Mouse (Mus musculus): ENCODE measurements at regions not wholly inside any gene's neighbourhood (a gene's known extent, or its start where the extent isn't known, plus 50 kb on each side); places are given as distances from the start of the nearest gene placed in this dataset.

DNA sequence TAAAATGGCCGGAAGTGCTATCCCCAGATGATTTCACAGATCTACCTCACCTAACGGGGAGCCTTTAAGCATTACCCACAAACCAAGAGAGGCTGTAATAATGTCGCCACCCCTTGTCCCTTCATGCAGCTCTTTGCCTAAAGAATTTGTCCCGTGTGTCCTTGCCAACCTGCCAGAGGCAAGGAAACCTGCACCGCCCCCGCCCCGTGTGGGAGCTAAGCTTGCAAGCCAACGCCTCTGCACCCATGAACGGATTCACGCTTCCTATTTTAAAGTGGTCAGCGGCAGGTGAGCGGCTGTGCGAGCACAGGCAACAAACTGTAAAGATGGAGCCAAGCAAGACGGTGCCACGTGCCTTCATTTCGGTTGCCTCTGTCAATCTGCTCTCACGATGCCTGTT, 63.1 kb downstream of the Gm11011 start:
- no peak overlapping the region for H3K9ac ChIP-seq
- no peak overlapping the region for H3K4me3 ChIP-seq
- H3K4me2 ChIP-seq = no peak overlapping the region
- H3K4me1 ChIP-seq = no peaks in the 10 kb centered on the region
- H3K27ac ChIP-seq = no peak overlapping the region
- ATAC-seq = no peak
- no peaks in the 10 kb centered on the region for H3K36me3 ChIP-seq
- 81% methylated on average over 17 of the region's 17 CpGs for WGBS (ENCODE audit: insufficient replicate concordance)
- no peaks in the 10 kb centered on the region for H3K27me3 ChIP-seq (replicated peaks)
- H3K9me3 ChIP-seq (replicated peaks) = no peaks in the 10 kb centered on the region

DNA sequence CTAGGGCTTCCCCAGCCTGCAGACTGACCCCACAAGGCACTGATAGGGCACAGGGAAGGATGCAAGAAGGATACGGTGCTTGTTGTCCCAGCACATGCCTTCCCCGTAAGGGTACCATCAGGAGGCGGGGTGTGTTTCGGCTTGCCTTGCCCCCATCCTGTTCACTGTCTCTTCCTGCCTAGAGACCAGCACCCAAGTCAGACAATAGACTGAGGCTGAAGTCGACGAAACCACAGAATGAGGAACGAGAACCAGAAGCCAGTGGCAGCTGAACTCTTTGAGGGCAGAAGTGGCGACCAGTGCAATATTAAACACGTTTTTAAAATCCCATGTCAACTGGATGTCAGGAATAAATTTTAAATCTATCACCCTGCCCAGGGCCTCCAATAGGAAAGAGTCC, 67.6 kb downstream of the Gm11011 start:
- no peak overlapping the region for H3K4me2 ChIP-seq
- 20% methylated on average over 9 of the region's 9 CpGs for WGBS (ENCODE audit: insufficient replicate concordance)
- no peak overlapping the region for H3K4me3 ChIP-seq
- no peak for ATAC-seq
- H3K4me1 ChIP-seq = no peaks in the 10 kb centered on the region
- no peaks in the 10 kb centered on the region for H3K27me3 ChIP-seq (replicated peaks)
- H3K9me3 ChIP-seq (replicated peaks) = no peaks in the 10 kb centered on the region
- H3K9ac ChIP-seq = no peak overlapping the region
- H3K36me3 ChIP-seq = no peaks in the 10 kb centered on the region
- no peak overlapping the region for H3K27ac ChIP-seq

DNA sequence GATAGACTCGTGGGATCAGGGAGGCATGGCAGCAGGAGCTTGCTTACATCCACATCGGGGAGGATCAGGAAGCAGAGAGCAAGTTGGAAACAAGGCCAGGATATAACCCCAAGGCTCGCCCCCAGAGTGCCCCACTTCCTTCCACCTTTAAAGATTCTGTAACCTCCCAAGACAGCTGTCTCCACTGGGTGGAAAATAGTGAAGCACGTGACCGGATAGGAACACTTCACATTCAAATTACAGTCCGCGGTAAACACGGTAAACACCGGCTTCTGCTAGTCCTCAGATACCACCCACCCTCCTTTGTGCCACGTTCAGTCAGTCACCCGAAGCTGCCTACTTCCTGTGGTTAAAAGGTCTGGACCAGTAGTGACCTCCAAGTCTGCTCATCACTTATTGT, 72.2 kb downstream of the Gm11011 start:
- 42% methylated on average over 11 of the region's 11 CpGs for WGBS (ENCODE audit: insufficient replicate concordance)
- H3K9me3 ChIP-seq (replicated peaks) = 0 out of 2 replicates have a peak, but pooled peaks cover 5% of the 10 kb centered on the region
- no peaks in the 10 kb centered on the region for H3K4me1 ChIP-seq
- no peak for ATAC-seq
- no peak overlapping the region for H3K4me2 ChIP-seq
- no peaks in the 10 kb centered on the region for H3K27me3 ChIP-seq (replicated peaks)
- H3K27ac ChIP-seq = no peak overlapping the region
- H3K4me3 ChIP-seq = no peak overlapping the region
- H3K9ac ChIP-seq = no peak overlapping the region
- no peaks in the 10 kb centered on the region for H3K36me3 ChIP-seq

DNA sequence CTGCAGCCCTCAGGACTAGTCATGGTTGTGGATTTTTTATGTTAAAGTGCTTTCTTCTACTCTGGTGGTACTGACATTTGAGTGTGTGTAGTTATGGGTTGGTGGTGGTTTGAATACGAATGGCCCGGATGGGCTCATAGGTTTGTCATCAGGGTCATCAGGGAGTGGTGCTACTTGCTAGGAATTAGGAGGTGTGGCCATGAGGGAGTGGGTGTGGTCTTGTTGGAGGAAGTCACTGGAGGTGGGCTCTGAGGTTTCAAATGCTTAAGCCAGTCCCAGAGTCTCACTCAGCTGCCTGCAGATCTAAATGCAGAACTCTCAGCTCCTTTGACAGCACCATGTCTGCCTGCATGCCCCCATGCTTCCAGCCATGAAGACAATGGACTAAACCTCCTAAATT, 76.8 kb downstream of the Gm11011 start:
- Histone ChIP-seq H3K4me2 (no peak overlapping the region), H3K27me3 (replicated peaks) (no peaks in the 10 kb centered on the region), H3K9ac (no peak overlapping the region), H3K4me1 (no peaks in the 10 kb centered on the region), H3K36me3 (no peaks in the 10 kb centered on the region), H3K4me3 (no peak overlapping the region), H3K9me3 (replicated peaks) (0 out of 2 replicates have a peak, but pooled peaks cover 5% of the 10 kb centered on the region), H3K27ac (no peak overlapping the region)
- ATAC-seq = no peak
- 81% methylated on average over 2 of the region's 2 CpGs for WGBS (ENCODE audit: insufficient replicate concordance)

DNA sequence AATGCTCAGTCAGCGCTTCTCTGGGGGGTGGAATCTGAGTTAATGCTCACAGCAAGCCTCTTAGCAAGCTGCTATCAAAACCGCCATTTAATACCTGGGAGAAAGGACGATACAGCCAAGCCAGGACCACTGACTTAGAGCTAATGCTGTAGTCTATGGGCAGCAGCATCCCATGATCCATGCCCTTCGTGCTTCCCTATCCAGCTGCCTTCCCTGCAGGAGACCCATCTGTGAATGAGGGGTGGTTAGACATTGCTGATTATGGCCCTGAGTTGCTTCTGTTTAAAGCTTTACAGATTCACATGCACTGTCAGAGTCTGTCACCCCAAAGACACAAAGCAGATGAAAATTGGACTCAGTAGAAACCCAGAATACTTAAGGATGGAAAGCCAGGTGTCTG, 78.1 kb downstream of the Gm11011 start:
- Histone ChIP-seq H3K9ac (no peak overlapping the region), H3K27me3 (replicated peaks) (no peaks in the 10 kb centered on the region), H3K4me1 (no peaks in the 10 kb centered on the region), H3K27ac (no peak overlapping the region), H3K4me2 (no peak overlapping the region), H3K4me3 (no peak overlapping the region), H3K36me3 (no peaks in the 10 kb centered on the region), H3K9me3 (replicated peaks) (0 out of 2 replicates have a peak, but pooled peaks cover 5% of the 10 kb centered on the region)
- no peak for ATAC-seq
- WGBS (ENCODE audit: insufficient replicate concordance) = 59% methylated on average over 4 of the region's 4 CpGs

DNA sequence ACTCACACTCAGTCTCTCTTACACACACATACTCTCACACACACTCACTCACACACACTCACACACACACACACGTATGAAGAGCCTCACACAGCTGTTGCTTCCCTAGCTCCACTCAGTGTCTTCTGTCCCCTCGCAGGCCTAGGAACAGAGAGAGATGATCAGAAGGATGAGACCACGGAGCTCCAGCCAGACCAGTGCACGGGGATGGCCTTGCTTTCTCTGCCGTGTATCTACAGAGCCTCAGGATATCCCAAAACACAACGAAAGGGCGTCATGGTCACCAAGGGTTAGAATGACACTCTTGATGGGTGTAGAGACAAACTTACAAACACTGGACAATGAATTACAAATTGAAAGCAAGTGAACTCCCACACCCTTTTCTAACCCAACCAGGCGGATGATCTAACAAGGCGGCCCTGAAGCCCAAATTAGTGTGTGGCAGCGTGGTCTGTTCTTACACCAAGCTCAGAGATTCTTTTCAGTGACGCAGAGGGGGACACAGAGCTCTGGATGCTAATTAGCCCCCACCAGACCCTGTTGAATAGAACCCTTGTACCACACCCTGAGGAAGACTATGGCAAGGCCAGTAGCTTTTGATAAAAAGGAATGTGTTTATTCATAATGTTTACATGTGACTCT, 83.0 kb downstream of the Gm11011 start:
- Histone ChIP-seq H3K4me3 (no peak overlapping the region), H3K27ac (no peak overlapping the region), H3K27me3 (replicated peaks) (no peaks in the 10 kb centered on the region), H3K4me2 (no peak overlapping the region), H3K4me1 (no peaks in the 10 kb centered on the region), H3K9me3 (replicated peaks) (no peaks in the 10 kb centered on the region), H3K9ac (no peak overlapping the region), H3K36me3 (no peaks in the 10 kb centered on the region)
- no peak for ATAC-seq
- 79% methylated on average over 11 of the region's 11 CpGs for WGBS (ENCODE audit: insufficient replicate concordance)

DNA sequence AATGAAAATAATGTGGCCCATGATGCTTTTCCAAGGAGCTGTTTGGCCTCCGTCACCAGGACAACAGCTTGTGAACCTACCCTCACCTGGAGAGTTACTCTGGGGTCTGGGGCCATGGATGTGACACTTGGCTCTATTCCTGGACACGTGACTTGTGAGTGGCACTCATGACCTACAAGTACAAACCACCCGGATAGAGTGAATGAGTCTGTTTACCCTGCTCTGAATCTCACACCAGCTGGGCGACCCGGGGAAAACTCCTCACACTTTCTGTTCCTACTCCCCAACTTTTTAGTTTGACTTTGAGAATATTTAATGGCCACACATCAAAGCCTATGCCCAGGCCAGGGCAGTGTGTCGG, 84.0 kb downstream of the Gm11011 start:
- WGBS (ENCODE audit: insufficient replicate concordance) = 69% methylated on average over 6 of the region's 6 CpGs
- no peak for ATAC-seq
- H3K27me3 ChIP-seq (replicated peaks) = no peaks in the 10 kb centered on the region
- H3K27ac ChIP-seq = no peak overlapping the region
- H3K9ac ChIP-seq = no peak overlapping the region
- H3K4me3 ChIP-seq = no peak overlapping the region
- no peaks in the 10 kb centered on the region for H3K9me3 ChIP-seq (replicated peaks)
- H3K4me1 ChIP-seq = no peaks in the 10 kb centered on the region
- H3K4me2 ChIP-seq = no peak overlapping the region
- no peaks in the 10 kb centered on the region for H3K36me3 ChIP-seq

DNA sequence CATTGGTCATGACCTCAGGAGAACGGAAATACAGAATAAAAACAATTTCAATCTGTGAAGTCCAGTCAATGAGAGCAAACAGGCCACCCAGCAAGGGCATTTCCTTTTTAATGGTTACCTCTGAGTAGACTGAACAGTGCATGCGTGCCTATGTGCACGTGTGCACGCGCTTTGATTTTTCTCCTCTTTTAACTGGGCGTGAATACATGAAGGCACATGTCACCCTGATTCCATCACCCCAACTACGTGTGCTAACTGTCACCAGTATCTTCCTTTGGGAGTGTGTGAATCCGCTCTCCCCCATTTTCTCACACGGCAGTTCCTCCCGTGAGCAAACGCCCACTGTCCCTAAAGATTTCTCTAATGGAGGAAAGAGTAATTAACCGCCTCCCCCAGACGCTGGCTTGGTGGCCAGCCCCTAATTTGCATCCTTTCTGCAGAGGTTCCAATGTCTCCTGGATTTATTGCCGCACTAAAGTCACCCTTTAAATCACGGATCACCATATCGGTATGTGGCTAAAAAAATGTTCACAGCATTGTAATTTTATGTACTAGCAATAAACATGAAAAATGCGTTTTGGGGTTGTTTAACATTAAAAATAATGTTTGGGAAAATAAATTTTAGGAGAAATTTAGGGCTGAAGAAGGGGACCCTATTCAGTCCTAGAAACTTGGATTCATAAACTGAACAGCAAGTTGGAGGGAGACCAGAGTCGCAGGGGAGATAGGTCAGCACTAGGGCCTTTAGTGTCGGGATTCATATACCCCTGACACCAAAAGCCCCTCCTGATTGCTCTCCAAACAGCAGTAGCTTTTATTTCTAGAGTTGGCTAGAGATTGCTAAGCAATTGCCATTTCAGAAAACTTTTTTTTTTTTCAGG, 84.6 kb downstream of the Gm11011 start:
- Histone ChIP-seq H3K9me3 (replicated peaks) (no peaks in the 10 kb centered on the region), H3K9ac (no peak overlapping the region), H3K36me3 (no peaks in the 10 kb centered on the region), H3K4me3 (no peak overlapping the region), H3K27me3 (replicated peaks) (no peaks in the 10 kb centered on the region), H3K4me2 (no peak overlapping the region), H3K4me1 (no peaks in the 10 kb centered on the region), H3K27ac (no peak overlapping the region)
- ATAC-seq = no peak
- 72% methylated on average over 19 of the region's 19 CpGs for WGBS (ENCODE audit: insufficient replicate concordance)

DNA sequence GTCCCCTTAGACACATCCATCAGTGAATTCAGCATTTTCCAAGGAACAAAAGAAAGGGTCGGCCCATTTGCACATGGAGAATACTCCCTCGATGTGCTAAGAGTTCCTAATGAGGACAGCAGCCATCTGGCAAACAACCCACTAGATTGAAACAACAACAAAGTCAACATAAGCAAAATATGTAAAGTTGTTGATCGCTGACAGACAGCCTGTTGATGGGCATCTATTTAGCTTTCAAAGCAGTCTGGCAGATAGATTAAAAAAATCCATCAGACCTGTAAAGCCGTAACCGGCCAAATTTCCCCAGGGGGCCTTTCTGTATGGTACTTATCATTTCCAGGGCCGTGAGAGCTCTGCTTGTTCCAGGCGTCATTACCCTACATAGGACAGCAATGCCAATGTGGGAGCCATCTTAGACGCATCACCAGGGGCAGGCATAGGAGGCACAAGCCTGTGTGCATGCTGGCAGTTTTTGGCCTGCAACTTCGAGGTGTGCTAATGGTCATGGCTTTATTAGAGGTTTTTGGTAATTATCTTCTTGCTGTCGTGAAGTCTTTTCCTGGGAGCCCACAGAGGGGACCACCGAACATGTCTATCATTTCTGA, 85.7 kb downstream of the Gm11011 start:
- H3K27ac ChIP-seq = no peak overlapping the region
- WGBS (ENCODE audit: insufficient replicate concordance) = 71% methylated on average over 11 of the region's 11 CpGs
- ATAC-seq = no peak

DNA sequence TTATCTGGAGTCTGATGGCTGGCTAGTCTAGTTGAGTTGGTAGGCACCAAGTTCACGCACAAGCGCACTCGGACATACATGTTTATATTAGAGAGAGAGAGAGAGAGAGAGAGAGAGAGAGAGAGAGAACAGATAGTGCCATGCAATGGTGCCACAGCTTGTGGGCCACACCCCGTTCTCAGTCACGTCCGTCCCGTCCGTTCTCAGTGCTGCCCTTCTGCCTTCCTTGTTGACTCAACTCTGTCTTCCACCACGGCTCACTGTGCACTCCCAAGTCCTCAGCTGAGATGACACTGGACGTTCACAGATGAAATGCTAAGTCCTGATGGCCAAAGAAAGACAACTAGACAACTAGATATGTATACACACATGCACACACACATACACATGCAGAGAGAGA, 92.2 kb downstream of the Gm11011 start:
- Histone ChIP-seq H3K27ac (no peak overlapping the region), H3K36me3 (no peaks in the 10 kb centered on the region), H3K27me3 (replicated peaks) (no peaks in the 10 kb centered on the region), H3K4me3 (no peak overlapping the region), H3K9ac (no peak overlapping the region), H3K4me1 (0 out of 2 replicates have a peak, but pooled peaks cover 4% of the 10 kb centered on the region), H3K9me3 (replicated peaks) (no peaks in the 10 kb centered on the region), H3K4me2 (no peak overlapping the region)
- 71% methylated on average over 10 of the region's 10 CpGs for WGBS (ENCODE audit: insufficient replicate concordance)
- no peak for ATAC-seq

More for the DNA sequence above, 85.7 kb downstream of the Gm11011 start:
- no peak overlapping the region for H3K4me2 ChIP-seq
- H3K4me3 ChIP-seq = no peak overlapping the region
- H3K9me3 ChIP-seq (replicated peaks) = no peaks in the 10 kb centered on the region
- H3K4me1 ChIP-seq = no peaks in the 10 kb centered on the region
- H3K27me3 ChIP-seq (replicated peaks) = no peaks in the 10 kb centered on the region
- no peaks in the 10 kb centered on the region for H3K36me3 ChIP-seq
- H3K9ac ChIP-seq = no peak overlapping the region

DNA sequence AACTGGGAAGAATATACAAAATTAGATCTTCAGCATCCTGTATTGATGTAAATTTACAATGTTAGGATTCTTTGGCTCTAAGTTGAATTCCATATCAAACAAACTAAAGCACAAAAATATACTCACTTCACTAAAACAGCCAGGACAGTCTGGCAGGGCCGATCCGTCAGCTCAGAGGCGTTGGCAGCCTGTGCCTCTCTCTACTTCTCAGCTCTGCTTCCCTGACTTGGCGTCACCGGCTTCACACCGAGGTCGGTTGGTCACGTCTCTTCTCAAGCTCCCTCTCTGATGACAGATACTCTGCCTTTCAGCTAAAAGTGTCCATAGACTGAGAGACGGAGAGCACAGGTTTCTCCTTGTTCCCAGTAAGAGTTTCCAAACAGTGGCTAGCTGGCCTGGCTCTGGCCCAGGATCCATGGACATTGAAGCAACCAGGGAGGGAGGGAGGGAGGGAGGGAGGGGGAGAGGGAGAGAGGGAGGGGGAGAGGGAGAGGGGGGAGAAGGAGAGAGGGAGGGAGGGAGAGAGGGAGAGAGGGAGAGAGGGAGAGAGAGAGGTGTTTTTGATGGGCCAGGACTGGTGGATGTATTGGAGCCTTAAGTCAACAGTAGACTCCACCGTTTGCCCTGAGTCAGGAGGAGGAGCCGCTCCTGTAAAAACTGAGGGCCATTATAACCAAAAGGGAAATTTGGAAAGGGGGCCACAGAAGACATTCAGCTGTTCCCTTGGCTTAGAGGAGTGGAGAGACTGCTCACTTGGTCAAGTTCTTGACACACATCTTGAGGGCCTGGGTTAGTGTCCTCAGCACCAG, 92.8 kb downstream of the Gm11011 start:
- no peak overlapping the region for H3K9ac ChIP-seq
- no peak overlapping the region for H3K4me2 ChIP-seq
- 0 out of 2 replicates have a peak, but pooled peaks cover 4% of the 10 kb centered on the region for H3K4me1 ChIP-seq
- ATAC-seq = no peak
- H3K27me3 ChIP-seq (replicated peaks) = no peaks in the 10 kb centered on the region
- H3K9me3 ChIP-seq (replicated peaks) = no peaks in the 10 kb centered on the region
- 70% methylated on average over 11 of the region's 11 CpGs for WGBS (ENCODE audit: insufficient replicate concordance)
- H3K4me3 ChIP-seq = no peak overlapping the region
- H3K36me3 ChIP-seq = no peaks in the 10 kb centered on the region
- H3K27ac ChIP-seq = no peak overlapping the region

All from liver, embryonic 12.5 days (tissue).